Mouse (Mus musculus) ES-E14 (cell line): ENCODE data around the gene Hes3.

Experiments
- CHD2 ChIP-seq: IDR thresholded peaks from 2 replicates; pipeline ENCODE4 v1.6.1; 2014; ENCODE audit warnings: mild to moderate bottlenecking, low read depth, low read length, inconsistent platforms
- MAFK ChIP-seq: IDR thresholded peaks from 2 replicates; pipeline ENCODE4 v1.6.1; 2014; ENCODE audit warnings: mild to moderate bottlenecking, low read depth, low read length, inconsistent platforms; ENCODE audit not compliant: insufficient read depth
- ZC3H11A ChIP-seq: IDR thresholded peaks from 2 replicates; pipeline ENCODE4 v1.6.1; 2012; ENCODE audit warnings: low read depth, mild to moderate bottlenecking, inconsistent platforms, low read length, borderline replicate concordance
- ZNF384 ChIP-seq: IDR thresholded peaks from 2 replicates; pipeline ENCODE4 v1.6.1; 2012; ENCODE audit warnings: low read depth, low read length, inconsistent platforms

GRCm38 (mm10) chr4:152296874-152297861 lies 5.7 kb upstream of the Hes3 start, which contains the start of gene Icmt:
- TF ChIP-seq MAFK (no peak), CHD2 (peak; percentile 97), ZNF384 (no peak), ZC3H11A (no peak)
